Mouse (Mus musculus) liver, adult 2 months (tissue): ENCODE results near the gene Emc3. TPM values are rescaled to one million over a fixed set of nuclear protein-coding genes. Genes with fewer than 3 reads are reported as not detected.
A peak's percentile ranks its signal among the peaks of the same experiment; 100 is the strongest.

Experiments used
- DNase-seq: peaks from one replicate; pipeline ENCODE4 v3.0.0-alpha.2; 2011; ENCODE audit warnings: low read depth, low spot score; ENCODE audit errors: extremely low read depth
- H3K27ac ChIP-seq: fragments of 200-500 bp; replicated peaks from 2 replicates; pipeline ENCODE4 v1.5.1; 2012; ENCODE audit warnings: low read depth, mild to moderate bottlenecking, control low read depth, inconsistent platforms, low read length; ENCODE audit not compliant: insufficient read depth
- H3K27me3 ChIP-seq: fragments of 200-500 bp; 2 replicates; pipeline ENCODE4 v1.6.1; 2012; ENCODE audit warnings: mild to moderate bottlenecking, moderate library complexity, low read length, inconsistent platforms; ENCODE audit not compliant: control insufficient read depth, insufficient read depth
- H3K36me3 ChIP-seq: fragments of 200-500 bp; 2 replicates; pipeline ENCODE4 v1.6.1; 2012; ENCODE audit warnings: low read length, inconsistent platforms; ENCODE audit not compliant: control insufficient read depth, insufficient read depth
- H3K4me1 ChIP-seq: fragments of 200-500 bp; 2 replicates; pipeline ENCODE4 v1.6.1; 2011; ENCODE audit warnings: low read length; ENCODE audit not compliant: control insufficient read depth, insufficient read depth
- H3K4me3 ChIP-seq: fragments of 200-500 bp; 2 replicates; pipeline ENCODE4 v1.5.1; 2011; ENCODE audit warnings: low read depth, mild to moderate bottlenecking, control low read depth, low read length, moderate library complexity; ENCODE audit not compliant: insufficient read depth
- H3K79me2 ChIP-seq: fragments of 200-500 bp; 2 replicates; pipeline ENCODE4 v1.6.1; 2012; ENCODE audit warnings: inconsistent platforms, mild to moderate bottlenecking, low read length, moderate library complexity; ENCODE audit not compliant: control insufficient read depth, insufficient read depth
- H3K9ac ChIP-seq: fragments of 200-500 bp; 2 replicates; pipeline ENCODE4 v1.6.1; 2012; ENCODE audit warnings: low read depth, mild to moderate bottlenecking, control low read depth, inconsistent platforms, low read length
- CTCF ChIP-seq: fragments of 200-500 bp; IDR thresholded peaks from 2 replicates; pipeline ENCODE4 v1.5.1; 2011; ENCODE audit warnings: low read depth, low read length, control low read depth
- POLR2A ChIP-seq: fragments of 200-500 bp; IDR thresholded peaks from 2 replicates; pipeline ENCODE4 v1.6.1; 2011; ENCODE audit warnings: low read length, control low read depth; ENCODE audit not compliant: insufficient read depth; ENCODE audit errors: extremely low read depth
- WGBS: fragments of 180-500 bp; shearing (Covaris S2); methylation state at CpG from one replicate; pipeline ENCODE4 v1.1.7; 2018; 5-methylcytosine and 5-hydroxymethylcytosine counted together
- polyA plus RNA-seq: library from polyadenylated mRNA; depleted of rRNA; stranded (reverse); fragments of >200 nt; gene quantifications from 2 replicates; pipeline ENCODE4 v1.2.3, GENCODE M21; 2012
- total RNA-seq: library from RNA; depleted of rRNA; stranded (reverse); fragments of >200 nt; gene quantifications from 2 replicates; pipeline ENCODE4 v1.2.3, GENCODE M21; 2014

Emc3 gene
- total and polyA plus RNA-seq, 2 experiments, result 31.9 to 53.5 TPM

- WGBS, result 88% methylated on average over 2 of the region's 2 CpGs
- H3K36me3 ChIP-seq, result no peaks in the 10 kb centered on the region
- H3K4me3 ChIP-seq, result no peak overlapping the region
- H3K4me1 ChIP-seq, result no peaks in the 10 kb centered on the region
- no peak overlapping the region for H3K27ac ChIP-seq
- peaks cover 7% of the 10 kb centered on the region; the same call in 1 of the 2 replicates for H3K27me3 ChIP-seq
- no peak for TF ChIP-seq POLR2A
- TF ChIP-seq CTCF, result no peak
- no peaks in the 10 kb centered on the region for H3K79me2 ChIP-seq
- no peak overlapping the region for H3K9ac ChIP-seq
- DNase-seq, result no peak
These were observed 28.7 kb downstream of the Emc3 start for GRCm38 (mm10) chr6:113502801-113503200.

- 8% methylated on average over 32 of the region's 32 CpGs for WGBS
- DNase-seq, result no peak
- H3K27me3 ChIP-seq, result peaks cover 7% of the 10 kb centered on the region; the same call in 1 of the 2 replicates
- H3K4me3 ChIP-seq, result no peak within 1 kb of the TSS
- H3K79me2 ChIP-seq, result no peaks in the 10 kb centered on the region
- no peaks in the 10 kb centered on the region for H3K36me3 ChIP-seq
- H3K9ac ChIP-seq, result no peak within 1 kb of the TSS
- H3K4me1 ChIP-seq, result no peaks in the 10 kb centered on the region
- H3K27ac ChIP-seq, result no peak within 1 kb of the TSS
- no peak for TF ChIP-seq POLR2A
- TF ChIP-seq CTCF, result no peak
These were observed 29.9 kb downstream of the Emc3 start, which contains the start of gene Prrt3 for GRCm38 (mm10) chr6:113501388-113502084. TSS of gene Prrt3 (minus strand) at chr6:113501931.

GRCm38 (mm10) chr6:113499346-113499745, 32.1 kb downstream of the Emc3 start:
- peaks cover 7% of the 10 kb centered on the region; the same call in 1 of the 2 replicates for H3K27me3 ChIP-seq
- no peak for DNase-seq
- no peaks in the 10 kb centered on the region for H3K4me1 ChIP-seq
- TF ChIP-seq POLR2A (no peak), CTCF (no peak)
- H3K36me3 ChIP-seq, result no peaks in the 10 kb centered on the region
- H3K9ac ChIP-seq, result no peak overlapping the region
- 71% methylated on average over 6 of the region's 6 CpGs for WGBS
- H3K79me2 ChIP-seq, result no peaks in the 10 kb centered on the region
- H3K27ac ChIP-seq, result no peak overlapping the region
- H3K4me3 ChIP-seq, result no peak overlapping the region

- Histone ChIP-seq H3K27me3 (no peaks in the 10 kb centered on the region), H3K27ac (no peak overlapping the region), H3K4me1 (no peaks in the 10 kb centered on the region), H3K79me2 (no peaks in the 10 kb centered on the region), H3K9ac (peak overlapping the region; percentile 67), H3K4me3 (peak overlapping the region; percentile 58; the same call in 1 of the 2 replicates), H3K36me3 (peaks cover under 1% of the 10 kb centered on the region; the same call in 1 of the 2 replicates)
- WGBS, result 35% methylated on average over 28 of the region's 28 CpGs
- DNase-seq, result no peak
- TF ChIP-seq POLR2A, result no peak
- TF ChIP-seq CTCF, result no peak
These were observed 36.3 kb downstream of the Emc3 start for GRCm38 (mm10) chr6:113495071-113495675.

- Histone ChIP-seq H3K27me3 (no peaks in the 10 kb centered on the region), H3K4me3 (peak overlapping the region; percentile 58), H3K36me3 (peaks cover 8% of the 10 kb centered on the region; the same call in 1 of the 2 replicates), H3K79me2 (no peaks in the 10 kb centered on the region), H3K4me1 (no peaks in the 10 kb centered on the region), H3K27ac (peak overlapping the region; percentile 64), H3K9ac (peak overlapping the region; percentile 68)
- peak; percentile 72 for DNase-seq
- TF ChIP-seq POLR2A (peak; percentile 30; the same call in 1 of the 2 replicates), CTCF (peak; percentile 89)
- WGBS, result under 1% methylated on average over 54 of the region's 54 CpGs
These were observed 37.1 kb downstream of the Emc3 start for GRCm38 (mm10) chr6:113494258-113494788.
